Mouse (Mus musculus): Measurements from ENCODE around the gene Cggbp1. TPM values are rescaled to one million over a fixed set of nuclear protein-coding genes. Genes with fewer than 3 reads are reported as not detected.
A peak's percentile ranks its signal among the peaks of the same experiment; 100 is the strongest.

Gene Cggbp1
- polyA plus RNA-seq, 1 experiment: 103 TPM

DNA sequence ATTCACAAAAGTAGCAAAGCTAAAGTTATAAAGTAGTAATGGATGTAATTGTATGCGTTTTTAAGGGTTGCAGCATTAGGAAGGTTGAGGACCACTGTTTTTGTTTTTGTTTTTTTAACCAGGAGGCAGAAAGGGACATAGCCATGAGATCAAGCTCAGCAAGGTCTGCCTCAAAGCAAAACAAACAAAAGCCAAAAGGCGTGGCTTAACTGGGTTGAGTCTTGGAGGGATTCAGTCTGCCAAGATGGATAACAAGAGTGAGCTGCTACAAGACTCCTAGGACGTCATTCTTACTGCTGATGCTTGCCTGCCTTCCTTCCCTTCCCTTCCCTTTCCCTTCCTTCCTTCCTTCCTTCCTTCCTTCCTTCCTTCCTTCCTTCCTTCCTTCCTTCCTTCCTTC, 20.5 kb downstream of the Cggbp1 start:
- H3K27ac ChIP-seq (ENCODE audit: insufficient read depth, low read length): no peak overlapping the region
- H3K4me3 ChIP-seq (ENCODE audit: insufficient read depth, low read length): no peak overlapping the region
- TF ChIP-seq CTCF (IDR thresholded peaks at IDR 0.05; ENCODE audit: borderline replicate concordance, insufficient read depth, low read length) (no peak), POLR2A (IDR thresholded peaks at IDR 0.05; ENCODE audit: low read depth, low read length) (no peak)
- H3K4me1 ChIP-seq (ENCODE audit: control insufficient read depth, insufficient read depth, low read length): no peaks in the 10 kb centered on the region

DNA sequence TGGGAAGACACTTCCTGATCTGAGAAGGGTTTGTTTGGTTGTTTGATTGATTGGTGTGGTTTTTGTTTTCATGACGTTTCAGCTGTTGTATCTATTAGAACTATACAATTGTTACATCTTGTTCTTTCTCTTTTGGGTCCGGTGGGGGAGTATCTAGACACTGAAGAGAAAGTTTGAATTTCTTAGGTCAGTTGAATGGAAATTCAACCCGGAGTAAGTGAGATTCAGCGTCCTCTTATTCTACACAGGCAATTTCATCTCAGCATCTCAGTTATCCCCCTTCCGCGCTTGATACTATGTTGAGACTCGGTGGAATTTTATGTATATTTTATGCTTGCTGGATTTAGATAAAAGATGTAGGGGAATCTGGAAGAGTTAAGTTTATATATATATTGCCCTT, 21.0 kb downstream of the Cggbp1 start:
- Histone ChIP-seq H3K4me3 (ENCODE audit: insufficient read depth, low read length) (no peak overlapping the region; the same call in 1 of the 2 replicates), H3K27ac (ENCODE audit: insufficient read depth, low read length) (no peak overlapping the region), H3K4me1 (ENCODE audit: control insufficient read depth, insufficient read depth, low read length) (no peaks in the 10 kb centered on the region)
- TF ChIP-seq POLR2A (IDR thresholded peaks at IDR 0.05; ENCODE audit: low read depth, low read length) (no peak), CTCF (IDR thresholded peaks at IDR 0.05; ENCODE audit: borderline replicate concordance, insufficient read depth, low read length) (no peak)

DNA sequence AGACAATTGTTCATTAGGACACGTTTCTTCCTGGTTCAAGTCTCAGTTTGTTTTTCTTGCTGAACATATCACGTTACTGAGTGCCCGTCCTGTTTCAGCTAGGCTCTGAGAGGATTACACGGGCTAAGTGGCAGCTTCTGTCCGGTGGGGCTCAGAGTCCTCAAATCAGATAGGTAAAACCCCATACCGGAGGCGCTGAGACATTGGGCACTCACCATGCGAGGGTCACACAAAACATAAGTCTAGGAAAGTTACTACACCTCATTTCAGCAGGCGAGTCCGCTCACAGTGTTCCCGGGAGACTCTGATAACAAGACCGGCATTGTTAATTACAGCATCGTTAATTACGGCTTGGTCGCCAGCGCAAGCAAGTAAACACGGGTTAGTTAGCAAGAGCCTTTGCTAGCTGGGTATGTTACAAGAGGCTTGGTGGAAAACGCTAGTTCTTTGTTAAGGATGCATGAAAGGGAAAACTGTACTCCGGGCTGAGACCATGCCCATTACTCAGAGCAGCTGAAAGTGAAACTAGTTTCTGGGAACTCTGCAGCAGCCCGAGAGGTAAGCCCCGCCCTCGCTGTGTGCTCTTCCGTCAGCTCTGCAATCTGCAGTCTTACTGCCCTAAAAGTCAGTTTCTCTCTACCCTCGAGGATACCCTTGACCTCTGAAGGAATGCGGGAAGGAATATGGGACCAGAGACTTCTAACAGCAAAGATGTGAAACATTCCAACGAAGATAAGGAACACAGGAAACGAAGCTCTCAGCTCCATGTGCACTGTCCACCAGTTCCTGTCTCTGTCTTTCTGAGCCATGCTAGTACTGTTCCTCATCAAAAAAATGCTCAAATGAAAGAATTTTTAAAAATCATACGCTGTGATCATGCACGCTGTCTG, 21.9 kb downstream of the Cggbp1 start:
- TF ChIP-seq POLR2A (IDR thresholded peaks at IDR 0.05; ENCODE audit: low read depth, low read length) (peak; percentile 77), CTCF (IDR thresholded peaks at IDR 0.05; ENCODE audit: borderline replicate concordance, insufficient read depth, low read length) (no peak)
- Histone ChIP-seq H3K4me3 (ENCODE audit: insufficient read depth, low read length) (peak overlapping the region; percentile 83), H3K4me1 (ENCODE audit: control insufficient read depth, insufficient read depth, low read length) (no peaks in the 10 kb centered on the region), H3K27ac (ENCODE audit: insufficient read depth, low read length) (peak overlapping the region; percentile 97)

DNA sequence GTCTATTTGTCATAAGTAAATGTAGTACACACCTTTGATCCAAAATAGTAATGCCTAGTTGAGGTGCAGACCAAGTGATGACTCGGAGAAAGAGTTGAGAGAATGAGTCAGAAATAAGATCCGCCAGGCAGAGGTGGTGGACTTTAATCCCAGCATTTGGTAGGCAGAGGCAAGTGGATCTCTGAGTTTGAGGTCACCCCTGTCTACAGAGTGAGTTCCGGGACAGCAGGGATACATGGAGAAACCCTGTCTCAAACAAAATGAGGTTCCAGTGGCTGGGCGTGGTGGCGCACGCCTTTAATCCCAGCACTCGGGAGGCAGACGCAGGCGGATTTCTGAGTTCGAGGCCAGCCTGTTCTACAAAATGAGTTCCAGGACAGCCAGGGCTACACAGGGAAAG, 23.6 kb downstream of the Cggbp1 start:
- Histone ChIP-seq H3K4me3 (ENCODE audit: insufficient read depth, low read length) (no peak overlapping the region), H3K27ac (ENCODE audit: insufficient read depth, low read length) (no peak overlapping the region), H3K4me1 (ENCODE audit: control insufficient read depth, insufficient read depth, low read length) (no peaks in the 10 kb centered on the region)
- TF ChIP-seq POLR2A (IDR thresholded peaks at IDR 0.05; ENCODE audit: low read depth, low read length) (no peak), CTCF (IDR thresholded peaks at IDR 0.05; ENCODE audit: borderline replicate concordance, insufficient read depth, low read length) (no peak)

DNA sequence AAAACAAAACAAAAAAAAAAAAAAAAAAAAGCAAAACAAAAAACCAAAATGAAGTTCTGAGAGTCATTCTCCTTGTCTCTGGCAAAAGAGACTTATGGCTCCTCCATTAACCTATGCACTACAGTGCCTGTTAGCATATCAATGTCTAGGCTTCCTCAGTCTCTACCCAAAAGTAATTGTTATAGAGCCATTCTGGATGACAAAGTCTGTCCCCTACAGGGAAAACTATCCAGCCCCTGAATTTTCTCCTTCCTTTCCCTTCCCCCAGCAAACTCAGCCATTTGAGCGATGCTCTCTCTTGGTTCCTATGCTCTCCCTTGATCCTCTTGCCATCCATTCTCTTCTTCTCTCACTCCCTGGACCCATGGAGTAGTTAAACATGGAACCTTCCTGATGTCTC, 24.0 kb downstream of the Cggbp1 start:
- Histone ChIP-seq H3K27ac (ENCODE audit: insufficient read depth, low read length) (no peak overlapping the region), H3K4me3 (ENCODE audit: insufficient read depth, low read length) (no peak overlapping the region), H3K4me1 (ENCODE audit: control insufficient read depth, insufficient read depth, low read length) (no peaks in the 10 kb centered on the region)
- TF ChIP-seq CTCF (IDR thresholded peaks at IDR 0.05; ENCODE audit: borderline replicate concordance, insufficient read depth, low read length) (no peak), POLR2A (IDR thresholded peaks at IDR 0.05; ENCODE audit: low read depth, low read length) (no peak)

DNA sequence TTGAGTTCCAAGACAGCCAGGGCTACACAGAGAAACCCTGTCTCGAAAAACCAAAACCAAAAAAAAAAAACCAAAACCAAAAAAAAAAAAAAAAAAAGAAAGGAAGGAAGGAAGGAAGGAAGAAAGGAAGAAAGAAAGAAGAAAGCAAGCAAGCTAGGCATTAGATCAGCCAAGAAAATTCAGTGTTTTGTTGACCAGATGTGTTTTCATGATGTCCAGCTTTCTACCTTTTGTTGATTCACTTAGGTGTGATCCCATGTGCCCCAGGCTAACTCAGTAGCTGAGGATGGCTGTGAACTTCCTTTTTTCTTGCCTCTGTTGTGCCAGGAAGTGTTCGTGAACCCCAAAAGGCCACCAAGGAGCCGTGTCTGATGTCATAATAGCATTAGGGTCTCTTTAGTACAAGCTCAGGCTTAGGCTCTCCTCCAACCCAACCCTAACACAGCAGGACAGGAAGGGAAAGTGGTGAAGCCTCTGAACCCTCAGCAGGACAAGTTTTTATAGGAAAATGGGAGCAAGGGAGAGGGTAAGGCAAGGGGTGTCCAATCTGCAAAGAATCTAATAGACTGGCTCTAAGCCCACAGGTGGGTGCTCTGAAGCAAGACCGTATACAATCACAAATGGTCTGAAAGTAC, 25.0 kb downstream of the Cggbp1 start:
- Histone ChIP-seq H3K4me1 (ENCODE audit: control insufficient read depth, insufficient read depth, low read length) (no peaks in the 10 kb centered on the region), H3K4me3 (ENCODE audit: insufficient read depth, low read length) (no peak overlapping the region), H3K27ac (ENCODE audit: insufficient read depth, low read length) (no peak overlapping the region)
- TF ChIP-seq CTCF (IDR thresholded peaks at IDR 0.05; ENCODE audit: borderline replicate concordance, insufficient read depth, low read length): no peak
- TF ChIP-seq POLR2A (IDR thresholded peaks at IDR 0.05; ENCODE audit: low read depth, low read length): no peak

DNA sequence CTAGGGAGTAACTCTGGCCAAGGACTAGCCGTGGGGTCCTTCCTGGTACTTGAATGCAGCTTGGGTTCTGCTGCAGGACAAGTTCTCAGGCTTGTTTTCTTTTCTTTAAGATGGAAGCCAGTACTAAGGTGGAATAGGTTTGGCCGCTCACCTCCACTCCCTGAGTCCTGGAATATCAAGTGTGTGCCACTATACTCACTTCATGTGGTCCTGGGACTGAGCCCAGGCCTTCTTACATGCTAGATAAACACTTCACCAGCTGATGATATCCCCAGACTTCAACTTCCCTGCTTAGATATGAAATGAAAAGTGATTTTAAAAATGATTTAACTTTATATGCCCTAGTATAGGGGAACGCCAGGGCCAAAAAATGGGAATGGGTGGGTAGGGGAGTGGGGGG, 25.5 kb downstream of the Cggbp1 start:
- TF ChIP-seq CTCF (IDR thresholded peaks at IDR 0.05; ENCODE audit: borderline replicate concordance, insufficient read depth, low read length) (no peak), POLR2A (IDR thresholded peaks at IDR 0.05; ENCODE audit: low read depth, low read length) (no peak)
- H3K27ac ChIP-seq (ENCODE audit: insufficient read depth, low read length): no peak overlapping the region
- H3K4me1 ChIP-seq (ENCODE audit: control insufficient read depth, insufficient read depth, low read length): no peaks in the 10 kb centered on the region
- H3K4me3 ChIP-seq (ENCODE audit: insufficient read depth, low read length): no peak overlapping the region

DNA sequence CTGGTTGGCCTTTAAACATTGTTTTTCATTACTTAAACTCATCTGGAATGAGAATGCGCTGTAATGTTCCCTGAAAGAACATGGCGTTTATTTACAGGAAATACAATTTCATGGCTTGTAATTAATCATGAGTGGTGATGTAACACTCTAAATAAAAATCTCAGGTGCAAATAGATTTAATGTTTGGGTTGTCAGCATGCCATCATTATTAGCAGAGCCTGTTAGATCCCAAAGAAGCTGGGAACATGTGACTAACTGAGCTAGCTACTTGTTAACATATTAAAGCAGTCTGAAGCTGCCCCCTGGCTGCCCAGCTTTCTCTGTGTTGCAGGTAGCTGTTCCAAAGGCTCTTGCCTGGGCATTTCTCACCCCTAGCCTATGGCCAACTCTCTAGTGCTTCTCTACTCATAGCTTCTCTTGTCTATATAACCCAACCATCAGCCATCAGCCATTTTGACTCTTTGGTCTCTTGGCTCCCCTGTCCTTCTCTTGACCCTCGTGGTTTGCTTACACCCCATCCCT, 26.9 kb downstream of the Cggbp1 start:
- Histone ChIP-seq H3K27ac (ENCODE audit: insufficient read depth, low read length) (no peak overlapping the region), H3K4me3 (ENCODE audit: insufficient read depth, low read length) (no peak overlapping the region), H3K4me1 (ENCODE audit: control insufficient read depth, insufficient read depth, low read length) (no peaks in the 10 kb centered on the region)
- no peak for TF ChIP-seq POLR2A (IDR thresholded peaks at IDR 0.05; ENCODE audit: low read depth, low read length)
- no peak for TF ChIP-seq CTCF (IDR thresholded peaks at IDR 0.05; ENCODE audit: borderline replicate concordance, insufficient read depth, low read length)

DNA sequence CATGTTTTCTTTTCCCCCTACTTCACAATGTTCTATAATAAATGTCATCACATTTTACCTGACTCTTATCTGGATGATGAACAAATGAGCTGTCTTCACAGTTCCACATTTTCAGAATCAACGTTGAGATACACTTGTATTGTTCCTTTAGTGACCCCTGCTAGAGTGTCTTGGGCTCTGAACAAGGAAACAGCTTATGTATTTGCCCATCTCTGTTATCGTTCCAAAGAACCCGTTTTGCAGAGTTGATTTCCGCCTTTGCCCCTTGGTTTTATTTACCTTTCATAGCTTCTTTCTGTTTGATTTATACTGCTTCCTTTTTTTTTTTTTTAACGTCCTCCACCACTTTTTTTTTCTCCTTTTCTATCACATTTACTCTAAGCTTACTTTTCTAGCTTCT, 27.9 kb downstream of the Cggbp1 start:
- no peak overlapping the region for H3K27ac ChIP-seq (ENCODE audit: insufficient read depth, low read length)
- H3K4me1 ChIP-seq (ENCODE audit: control insufficient read depth, insufficient read depth, low read length): 0 out of 2 replicates have a peak, but pooled peaks cover 2% of the 10 kb centered on the region
- TF ChIP-seq POLR2A (IDR thresholded peaks at IDR 0.05; ENCODE audit: low read depth, low read length) (no peak), CTCF (IDR thresholded peaks at IDR 0.05; ENCODE audit: borderline replicate concordance, insufficient read depth, low read length) (no peak)
- H3K4me3 ChIP-seq (ENCODE audit: insufficient read depth, low read length): no peak overlapping the region

DNA sequence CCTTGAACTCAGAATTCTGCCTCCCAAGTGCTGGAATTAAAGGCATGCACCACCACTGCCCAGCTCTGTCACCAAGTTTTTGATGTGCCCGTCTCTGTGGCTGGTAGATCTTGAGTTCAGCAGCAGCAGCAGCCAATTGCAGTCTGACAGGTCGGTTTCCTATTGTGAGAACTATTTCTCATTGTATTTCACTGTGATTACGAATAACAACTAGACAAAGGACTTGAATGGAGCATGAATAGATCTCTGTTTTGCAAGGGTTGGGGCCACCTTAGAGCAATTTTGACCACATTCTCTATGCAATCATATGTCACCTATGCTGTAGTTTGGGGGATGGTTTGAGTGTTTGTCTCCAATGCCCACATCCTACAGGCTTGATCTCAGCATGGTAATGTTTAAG, 29.2 kb downstream of the Cggbp1 start:
- TF ChIP-seq POLR2A (IDR thresholded peaks at IDR 0.05; ENCODE audit: low read depth, low read length) (no peak), CTCF (IDR thresholded peaks at IDR 0.05; ENCODE audit: borderline replicate concordance, insufficient read depth, low read length) (no peak)
- no peak overlapping the region for H3K27ac ChIP-seq (ENCODE audit: insufficient read depth, low read length)
- 0 out of 2 replicates have a peak, but pooled peaks cover 2% of the 10 kb centered on the region for H3K4me1 ChIP-seq (ENCODE audit: control insufficient read depth, insufficient read depth, low read length)
- no peak overlapping the region for H3K4me3 ChIP-seq (ENCODE audit: insufficient read depth, low read length)

Data from embryonic fibroblast, embryonic 13.5 days (primary cell).